Mouse (Mus musculus) myocyte (in vitro differentiated cells): ENCODE data around the gene Hikeshi.

ENCODE experiments used
- E2F4 ChIP-seq: IDR thresholded peaks from one replicate; pipeline ENCODE4 v1.6.1; 2011; ENCODE audit warnings: mild to moderate bottlenecking, control low read depth, moderate library complexity; ENCODE audit not compliant: insufficient read depth
- MAX ChIP-seq: IDR thresholded peaks from one replicate; pipeline ENCODE4 v1.6.1; 2011; ENCODE audit warnings: low read depth, mild to moderate bottlenecking, control low read depth
- MYOD1 ChIP-seq, 3 experiments: IDR thresholded peaks; one replicate each; pipeline ENCODE4 v1.6.1; 2011; ENCODE audit warnings: control low read depth in 2 of 3, low read depth in 2 of 3, mild to moderate bottlenecking in 2 of 3, moderate library complexity in 1 of 3; ENCODE audit not compliant: insufficient read length in 2 of 3, control insufficient read depth in 1 of 3
- MYOG ChIP-seq, 3 experiments: IDR thresholded peaks; one replicate each; pipeline ENCODE4 v1.6.1; 2011; ENCODE audit warnings: control low read depth in 2 of 3, low read depth in 2 of 3, mild to moderate bottlenecking in 2 of 3; ENCODE audit not compliant: insufficient read length in 2 of 3, control insufficient read depth in 1 of 3, insufficient read depth in 1 of 3
- POLR2A ChIP-seq: IDR thresholded peaks from one replicate; pipeline ENCODE4 v1.6.1; 2011; ENCODE audit warnings: low read depth, mild to moderate bottlenecking, control low read depth, moderate library complexity; ENCODE audit not compliant: insufficient read length
- POLR2AphosphoS2 ChIP-seq: IDR thresholded peaks from one replicate; pipeline ENCODE4 v1.6.1; 2011; ENCODE audit warnings: low read depth, control low read depth; ENCODE audit not compliant: insufficient read length
- TCF3 ChIP-seq: IDR thresholded peaks from one replicate; pipeline ENCODE4 v1.6.1; 2011; ENCODE audit warnings: low read depth, control low read depth; ENCODE audit not compliant: insufficient read length
- USF1 ChIP-seq: IDR thresholded peaks from one replicate; pipeline ENCODE4 v1.6.1; 2011; ENCODE audit warnings: low read depth, mild to moderate bottlenecking, control low read depth, moderate library complexity

DNA sequence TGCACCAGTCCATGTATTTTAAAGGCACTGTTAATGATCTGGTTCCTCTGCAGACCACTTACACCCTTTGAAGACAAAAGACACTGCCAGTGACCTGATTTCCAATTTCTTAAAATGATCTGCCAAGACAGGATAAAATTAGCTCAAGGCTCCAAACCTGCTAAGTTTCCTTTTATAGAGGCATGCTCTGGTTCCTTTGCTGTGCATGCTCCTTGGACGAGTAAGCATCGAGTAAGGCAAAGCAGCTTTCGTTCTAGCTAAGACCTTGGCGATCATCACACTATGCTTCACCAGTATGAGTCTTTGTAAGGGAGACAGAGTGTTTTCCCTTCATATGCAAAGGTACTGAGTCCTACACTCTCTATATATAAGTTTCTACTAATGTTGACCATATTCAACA is 23.2 kb downstream of the Hikeshi start:
- TF ChIP-seq POLR2A (no peak), MYOD1 (IDR thresholded peaks at IDR 0.05; ENCODE audit: control insufficient read depth in 1 of 3, insufficient read length in 2 of 3, low read depth in 2 of 3) (no peak), USF1 (no peak), MYOG (IDR thresholded peaks at IDR 0.05; ENCODE audit: control insufficient read depth in 1 of 3, insufficient read depth in 1 of 3, insufficient read length in 2 of 3, low read depth in 2 of 3) (no peak), TCF3 (no peak), POLR2AphosphoS2 (no peak), MAX (no peak), E2F4 (no peak)
